28 mouse cellular contexts compared by ENCODE assay signal in genomic region chr15:95518204-95518603, GRCm38 (mm10). TPM values are rescaled to one million over a fixed set of nuclear protein-coding genes. Genes with fewer than 3 reads are reported as not detected.
"Had no signal": no experiment of that assay in that cellular context is flagged by ENCODE, and none has a peak within 500 bp of the region (broad histone marks: within the 10 kb centered on the region; RNA-seq: fewer than 3 reads in every experiment).

No protein-coding gene starts in this region.

- H3K27me3 ChIP-seq: hindbrain, embryonic 12.5 days; intestine, embryonic 15.5 days; kidney, embryonic 15.5 days; limb, embryonic 15.5 days; liver, embryonic 12.5 days had no signal

- H3K4me1 ChIP-seq: heart, embryonic 10.5 days; heart, embryonic 12.5 days; hindbrain, embryonic 10.5 days; hindbrain, embryonic 12.5 days; intestine, embryonic 15.5 days; kidney, embryonic 15.5 days; limb, embryonic 13.5 days; limb, embryonic 15.5 days; liver, embryonic 12.5 days had no signal

- H3K27ac ChIP-seq: heart, embryonic 10.5 days; hindbrain, embryonic 10.5 days; hindbrain, embryonic 12.5 days; hindbrain, embryonic 14.5 days; intestine, embryonic 15.5 days; kidney, embryonic 15.5 days; kidney, postnatal 0 days; limb, embryonic 13.5 days; limb, embryonic 15.5 days; liver, embryonic 12.5 days; liver, embryonic 14.5 days had no signal

- DNase-seq: gastrocnemius, postnatal 10 days; gastrocnemius, postnatal 25 days; heart, adult 18-20 months; heart, postnatal 10 days; heart, postnatal 4 days; kidney, adult 18-20 months; kidney, adult 9 months; kidney, postnatal 14 days; kidney, postnatal 36 days; layer of hippocampus, postnatal 36 days; left cerebral cortex, postnatal 4 days; lung, adult 18-20 months had no signal

- H3K4me3 ChIP-seq: heart, embryonic 10.5 days; heart, embryonic 12.5 days; hindbrain, embryonic 10.5 days; hindbrain, embryonic 12.5 days; intestine, embryonic 15.5 days; kidney, embryonic 15.5 days; limb, embryonic 13.5 days; limb, embryonic 15.5 days; liver, embryonic 12.5 days had no signal

RNA-seq across cellular contexts. Expression of gene Nell2, which starts 10.2 kb away (rescaled TPM):
- total RNA-seq: granulocyte monocyte progenitor cell, adult 5-6 weeks; heart, adult 18-20 months; heart, postnatal 25 days; liver, adult 2 months had no signal
- polyA plus RNA-seq: inflammation-experienced regulatory T-cells, adult 6 months; liver, adult 2 months had no signal
